In the genomic region with DNA sequence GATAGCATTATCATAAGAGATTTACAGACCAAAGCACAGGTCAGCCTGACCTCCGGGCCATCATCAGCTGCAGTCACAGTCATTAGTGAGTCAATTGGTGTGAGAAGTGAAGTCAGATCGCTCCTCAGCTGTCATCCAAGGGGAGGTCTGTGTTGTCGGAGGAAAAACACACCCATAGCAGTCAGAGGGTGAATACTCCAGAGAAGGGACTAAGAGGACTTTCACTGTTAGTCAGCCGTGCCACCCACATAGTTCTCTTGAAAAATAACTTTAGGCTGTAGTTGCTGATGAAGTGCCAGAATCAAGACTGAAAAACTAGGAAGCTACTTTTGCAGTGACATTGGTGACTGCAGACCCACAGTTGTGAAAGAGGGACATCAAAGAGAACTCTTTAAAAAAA, we compare ENCODE assay signal across 10 mouse cellular contexts.
DNase-seq lines count a peak whose midpoint lies in the region; ATAC-seq and TF ChIP-seq lines count a peak whose summit lies in the region.
"Had no signal": no experiment of that assay in that cellular context is flagged by ENCODE, and none has a peak within 500 bp of the region (broad histone marks: within the 10 kb centered on the region; RNA-seq: fewer than 3 reads in every experiment).

No protein-coding gene starts in this region.

- H3K9ac ChIP-seq in hindbrain, postnatal 0 days (replicated peaks; ENCODE audit: low read length), result no peak overlapping the region
- no peak overlapping the region for H3K9ac ChIP-seq in hindbrain, embryonic 13.5 days
- H3K9ac ChIP-seq in liver, embryonic 16.5 days (ENCODE audit: low read depth, low read length), result no peak overlapping the region
- no peak overlapping the region for H3K9ac ChIP-seq in midbrain, embryonic 14.5 days (replicated peaks; ENCODE audit: low read length)
- H3K9ac ChIP-seq: hindbrain, embryonic 15.5 days had no signal

- peaks cover 10% of the 10 kb centered on the region for H3K4me1 ChIP-seq in hindbrain, postnatal 0 days (ENCODE audit: insufficient read depth, low read length)
- H3K4me1 ChIP-seq in hindbrain, embryonic 13.5 days (replicated peaks), result peaks cover 23% of the 10 kb centered on the region
- peaks cover 41% of the 10 kb centered on the region for H3K4me1 ChIP-seq in bone marrow macrophage, adult 2 months (ENCODE audit: control insufficient read depth, insufficient read depth, low read length)
- H3K4me1 ChIP-seq in liver, embryonic 16.5 days (ENCODE audit: control insufficient read depth, low read depth, low read length), result no peaks in the 10 kb centered on the region
- H3K4me1 ChIP-seq in midbrain, embryonic 14.5 days (ENCODE audit: control insufficient read depth, insufficient read depth, low read length), result peaks cover 18% of the 10 kb centered on the region; the same call in 1 of the 2 replicates

- no peaks in the 10 kb centered on the region for H3K36me3 ChIP-seq in hindbrain, postnatal 0 days (ENCODE audit: insufficient read depth, low read length)
- H3K36me3 ChIP-seq in hindbrain, embryonic 13.5 days, result no peaks in the 10 kb centered on the region
- H3K36me3 ChIP-seq in liver, embryonic 16.5 days (ENCODE audit: control insufficient read depth, insufficient read depth), result no peaks in the 10 kb centered on the region
- H3K36me3 ChIP-seq in midbrain, embryonic 14.5 days (ENCODE audit: control insufficient read depth, insufficient read depth, low read length), result no peaks in the 10 kb centered on the region
- H3K36me3 ChIP-seq: hindbrain, embryonic 15.5 days had no signal

- TF ChIP-seq CTCF in hindbrain, postnatal 0 days (IDR thresholded peaks at IDR 0.05; ENCODE audit: low read depth), result no peak
- no peak for TF ChIP-seq CTCF in bone marrow macrophage, adult 2 months (IDR thresholded peaks at IDR 0.05; ENCODE audit: low read depth, low read length)

- no peak for ATAC-seq in hindbrain, postnatal 0 days
- no peak for ATAC-seq in hindbrain, embryonic 13.5 days (ENCODE audit: low FRiP score)
- no peak for ATAC-seq in liver, embryonic 16.5 days (ENCODE audit: low read depth)
- ATAC-seq in midbrain, embryonic 14.5 days (ENCODE audit: low FRiP score, low TSS enrichment), result no peak
- ATAC-seq: Patski had no signal

- H3K27me3 ChIP-seq in hindbrain, postnatal 0 days (ENCODE audit: insufficient read depth, low read length), result no peaks in the 10 kb centered on the region
- H3K27me3 ChIP-seq in hindbrain, embryonic 13.5 days, result 0 out of 2 replicates have a peak, but pooled peaks cover 4% of the 10 kb centered on the region
- H3K27me3 ChIP-seq in liver, embryonic 16.5 days (ENCODE audit: control insufficient read depth, insufficient read depth, low read depth, low read length), result no peaks in the 10 kb centered on the region
- H3K27me3 ChIP-seq in midbrain, embryonic 14.5 days (ENCODE audit: control insufficient read depth, insufficient read depth, low read length), result no peaks in the 10 kb centered on the region
- H3K27me3 ChIP-seq: Patski had no signal

- 16% methylated on average over 4 of the region's 4 CpGs for WGBS in hindbrain, postnatal 0 days
- 22% methylated on average over 4 of the region's 4 CpGs for WGBS in hindbrain, embryonic 13.5 days
- 7% methylated on average over 4 of the region's 4 CpGs for WGBS in liver, embryonic 16.5 days (ENCODE audit: insufficient replicate concordance)
- WGBS in midbrain, embryonic 14.5 days, result 23% methylated on average over 4 of the region's 4 CpGs

- no peak overlapping the region for H3K4me3 ChIP-seq in hindbrain, postnatal 0 days (ENCODE audit: low read length)
- no peak overlapping the region for H3K4me3 ChIP-seq in hindbrain, embryonic 13.5 days
- peak overlapping the region; percentile 37 for H3K4me3 ChIP-seq in bone marrow macrophage, adult 2 months (ENCODE audit: insufficient read depth, low read length)
- no peak overlapping the region for H3K4me3 ChIP-seq in liver, embryonic 16.5 days (ENCODE audit: low read depth, low read length)
- no peak overlapping the region for H3K4me3 ChIP-seq in midbrain, embryonic 14.5 days (replicated peaks; ENCODE audit: low read depth, low read length)
- H3K4me3 ChIP-seq: hindbrain, embryonic 15.5 days had no signal

- no peak for DNase-seq in hindbrain, postnatal 0 days (ENCODE audit: low spot score)
- DNase-seq in CD4-positive, CD25-positive, alpha-beta regulatory T cell, adult 2 months (ENCODE audit: low read depth, low spot score), result peak; percentile 2
- no peak for DNase-seq in spleen, postnatal 10 days (ENCODE audit: low spot score in 2 of 2)
- no peak for DNase-seq in midbrain, embryonic 14.5 days
- DNase-seq in thymus, postnatal 36 days, result no peak

- H3K9me3 ChIP-seq in hindbrain, postnatal 0 days (ENCODE audit: low read length), result no peaks in the 10 kb centered on the region
- H3K9me3 ChIP-seq in hindbrain, embryonic 13.5 days, result no peaks in the 10 kb centered on the region
- no peaks in the 10 kb centered on the region for H3K9me3 ChIP-seq in liver, embryonic 16.5 days (replicated peaks; ENCODE audit: control insufficient read depth, low read length)
- H3K9me3 ChIP-seq in midbrain, embryonic 14.5 days (ENCODE audit: control insufficient read depth, low read length), result no peaks in the 10 kb centered on the region
- H3K9me3 ChIP-seq: hindbrain, embryonic 15.5 days had no signal

- no peak overlapping the region for H3K27ac ChIP-seq in hindbrain, postnatal 0 days
- H3K27ac ChIP-seq in hindbrain, embryonic 13.5 days, result no peak overlapping the region
- H3K27ac ChIP-seq in bone marrow macrophage, adult 2 months (ENCODE audit: insufficient read depth, low read depth, low read length), result peak overlapping the region; percentile 76
- no peak overlapping the region for H3K27ac ChIP-seq in liver, embryonic 16.5 days (ENCODE audit: low read length)
- H3K27ac ChIP-seq in midbrain, embryonic 14.5 days (replicated peaks; ENCODE audit: low read depth, low read length), result no peak overlapping the region
- H3K27ac ChIP-seq: hindbrain, embryonic 15.5 days had no signal

- H3K4me2 ChIP-seq in hindbrain, postnatal 0 days (ENCODE audit: low read depth, low read length), result peak overlapping the region; percentile 27; the same call in 1 of the 2 replicates
- no peak overlapping the region for H3K4me2 ChIP-seq in hindbrain, embryonic 13.5 days
- H3K4me2 ChIP-seq in liver, embryonic 16.5 days (ENCODE audit: low read depth, low read length), result peak overlapping the region; percentile 13; the same call in 1 of the 2 replicates
- H3K4me2 ChIP-seq in midbrain, embryonic 14.5 days (ENCODE audit: low read length), result no peak overlapping the region
- H3K4me2 ChIP-seq: hindbrain, embryonic 15.5 days had no signal

- no peak for TF ChIP-seq POLR2A in bone marrow macrophage, adult 2 months (IDR thresholded peaks at IDR 0.05; ENCODE audit: borderline replicate concordance, low read depth, low read length)

Comparison
In these comparisons a context has a peak if more than half of its experiments do, and no peak if none do; other contexts are left out.
1. H3K4me2 ChIP-seq: peak in hindbrain, postnatal 0 days (single experiment) and liver, embryonic 16.5 days (single experiment); none in hindbrain, embryonic 13.5 days (single experiment) and midbrain, embryonic 14.5 days (single experiment).